Mouse (Mus musculus) WW6 (cell line): ENCODE data around the gene Ddc.

Source experiments
- DNase-seq: peaks from one replicate; pipeline ENCODE4 v3.0.0-alpha.2; 2013; ENCODE audit warnings: low read depth, low spot score

Ddc gene

DNA sequence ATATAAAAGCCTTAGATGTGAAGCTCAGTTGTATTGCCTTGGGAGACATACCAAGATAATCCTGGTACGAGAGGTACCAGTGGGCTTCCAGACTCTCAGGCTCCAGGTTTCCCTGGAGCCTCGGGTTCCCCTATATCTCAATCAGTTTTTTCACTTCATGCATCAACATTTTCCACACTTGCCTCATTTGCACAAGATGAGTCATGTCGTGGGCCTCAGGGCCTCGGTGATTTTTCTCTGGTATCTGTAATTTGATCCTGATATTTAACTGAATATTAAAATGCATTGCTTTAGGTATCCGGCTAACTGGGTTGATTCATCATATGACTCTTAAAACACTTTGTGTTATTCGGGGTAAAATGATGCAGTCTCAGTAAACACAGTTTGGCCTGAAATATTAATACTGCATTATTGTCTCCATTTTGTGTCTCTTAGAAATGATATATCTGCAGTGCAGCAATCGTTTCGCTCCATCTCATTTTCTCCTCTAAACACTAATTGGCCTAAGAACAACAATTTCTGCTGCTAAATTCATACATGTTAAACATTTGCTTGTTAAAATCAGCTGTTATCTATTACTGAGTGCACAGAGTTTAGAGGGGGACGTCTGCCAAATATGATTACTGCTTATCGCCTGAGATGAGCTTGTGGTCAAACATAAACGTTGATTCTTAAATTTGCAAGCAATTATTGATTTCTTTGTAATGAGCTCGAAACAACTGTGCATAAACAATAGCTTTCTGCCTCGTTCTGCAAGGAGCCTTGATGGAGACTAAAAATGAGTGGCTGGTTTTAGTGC is 48.2 kb downstream of the Ddc start:
- no peak for DNase-seq

DNA sequence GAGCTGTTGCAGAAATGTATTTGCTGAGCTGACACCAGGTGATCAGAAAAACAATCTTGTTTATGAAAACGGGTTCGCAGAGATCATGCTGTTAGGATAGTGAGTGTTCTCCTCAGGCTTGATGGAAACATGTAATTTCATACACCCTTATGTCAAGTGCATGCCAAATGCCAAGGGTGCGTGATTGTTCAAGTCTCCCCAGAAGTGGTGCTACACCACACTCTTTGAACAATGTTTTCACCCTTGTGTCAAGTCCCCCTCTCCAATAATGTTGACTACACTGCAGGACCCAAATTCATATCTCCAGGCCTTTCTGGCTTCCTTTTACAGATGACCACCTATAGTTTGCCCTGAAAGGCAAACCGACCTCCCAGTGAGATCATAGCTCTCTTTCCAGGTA is 49.5 kb downstream of the Ddc start:
- DNase-seq, result no peak

DNA sequence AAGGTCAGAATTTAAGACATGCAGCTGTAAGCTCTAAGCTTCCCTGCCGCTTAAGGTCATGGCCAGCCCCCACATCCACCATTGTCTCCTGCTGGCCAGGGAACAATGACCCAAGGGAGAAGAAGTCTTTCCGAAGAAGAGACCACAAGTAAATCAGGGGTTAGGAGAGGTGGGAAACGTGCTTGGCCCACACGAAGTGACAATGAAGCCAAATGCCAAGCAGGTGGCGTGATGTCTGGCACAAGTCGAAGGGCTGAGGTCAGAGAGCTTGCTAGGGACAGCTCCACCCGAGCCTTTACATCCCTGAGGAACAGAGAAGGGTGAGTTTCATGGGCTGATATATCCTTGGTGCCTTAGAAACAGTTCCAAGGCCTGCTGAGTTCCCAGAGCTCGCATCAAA is 52.9 kb downstream of the Ddc start:
- no peak for DNase-seq

DNA sequence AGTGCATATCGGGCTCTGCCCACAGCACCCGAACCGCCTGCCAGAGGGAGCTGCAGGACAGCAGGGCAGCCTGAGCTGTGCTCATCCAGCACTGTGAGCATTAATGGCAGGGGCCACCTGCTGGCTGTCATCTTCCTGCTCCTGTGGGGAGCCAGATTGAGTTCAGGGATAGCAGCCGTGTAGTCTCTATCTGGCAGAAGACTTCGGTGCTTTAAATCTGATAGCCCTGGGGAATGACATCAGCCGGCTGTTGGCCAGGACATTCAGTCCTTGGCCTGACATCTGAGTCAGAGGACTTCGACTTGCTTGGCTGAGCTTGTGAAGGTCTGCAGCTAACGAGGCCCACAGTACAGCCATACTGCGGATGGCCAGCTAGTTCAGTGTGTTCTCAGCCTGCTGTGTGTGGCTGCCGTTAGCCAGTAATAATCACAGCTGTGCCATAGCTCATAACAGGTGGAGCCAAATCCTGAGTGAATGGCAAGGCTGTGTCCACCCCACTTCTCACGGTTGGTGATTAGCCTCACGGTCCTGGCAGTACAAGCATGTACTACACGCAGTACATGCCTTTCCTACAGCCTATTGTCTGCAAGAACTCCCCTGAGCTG is 53.5 kb downstream of the Ddc start:
- DNase-seq, result no peak

DNA sequence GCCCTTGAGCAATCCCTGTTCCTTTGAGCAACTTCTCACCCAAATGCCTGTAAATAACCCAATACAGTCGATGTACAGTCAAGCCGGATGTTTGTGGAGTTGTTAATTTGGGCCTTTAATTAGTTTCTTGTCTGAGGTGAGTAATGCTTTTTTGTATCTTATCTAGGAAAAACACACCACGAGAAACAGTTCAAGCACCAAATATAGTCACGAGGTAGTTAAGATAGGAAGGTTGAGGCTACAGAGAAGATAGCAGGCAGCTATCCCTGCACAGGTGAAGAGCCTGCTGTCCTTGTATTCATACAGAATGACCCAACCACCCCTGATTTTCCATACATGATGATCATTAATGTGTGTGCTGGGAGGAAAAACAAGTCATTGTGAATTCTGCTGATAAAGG is 56.4 kb downstream of the Ddc start:
- DNase-seq, result no peak

DNA sequence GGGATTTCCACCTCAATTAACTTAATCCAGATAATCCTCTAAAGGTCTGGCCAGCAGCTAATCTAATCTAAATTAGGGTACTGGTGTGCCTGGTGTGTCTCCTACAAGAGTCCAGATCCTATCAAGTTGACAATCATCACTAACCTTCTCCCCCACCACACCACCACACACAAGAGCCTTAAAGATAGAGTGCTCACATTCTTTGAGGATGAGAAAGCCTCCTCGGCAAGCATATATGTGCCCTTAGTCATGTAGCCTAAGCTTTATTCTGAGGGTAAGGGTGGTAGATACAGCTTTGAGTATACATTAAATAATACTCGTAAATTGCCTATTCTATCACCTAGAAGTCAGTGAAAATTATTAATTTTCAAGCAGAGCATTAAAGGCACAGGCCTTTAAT is 57.2 kb downstream of the Ddc start:
- no peak for DNase-seq

DNA sequence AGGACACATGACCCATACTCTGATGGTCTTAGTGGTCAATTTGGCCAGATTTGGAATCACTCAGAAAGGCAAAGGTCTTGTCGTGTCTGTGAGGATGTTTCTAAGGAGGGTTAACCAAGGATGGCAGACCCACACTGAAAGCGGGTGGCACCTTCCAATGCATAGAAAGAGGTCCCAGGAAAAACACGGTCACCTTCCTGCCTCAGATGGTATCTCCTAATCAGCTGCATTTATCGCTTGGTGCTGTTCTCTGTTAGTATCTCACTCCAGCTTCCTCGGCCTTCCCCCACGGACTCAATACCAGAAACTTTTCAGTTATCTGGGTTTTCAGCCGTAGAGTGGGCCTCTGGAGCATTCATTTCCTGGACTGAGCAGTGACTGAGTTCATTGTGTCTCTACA is 58.1 kb downstream of the Ddc start:
- DNase-seq, result no peak

DNA sequence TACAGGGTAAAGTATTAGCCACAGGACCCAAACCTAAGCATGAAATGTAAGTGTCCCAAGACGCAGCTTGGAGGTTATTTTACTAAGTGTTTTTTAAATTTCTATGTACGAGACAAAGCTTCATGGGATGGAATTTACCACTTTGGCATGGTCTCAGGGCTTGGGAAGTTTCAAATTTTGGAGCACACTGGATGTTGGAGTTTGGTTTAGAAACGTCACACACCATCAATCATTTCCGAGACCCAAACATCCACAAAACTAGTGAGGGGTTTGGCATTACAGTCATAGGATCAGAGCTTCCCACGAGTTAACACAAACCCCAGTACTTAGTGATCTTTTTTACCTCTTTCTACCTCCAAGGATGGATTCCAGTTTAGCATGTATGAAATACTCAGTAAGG is 60.6 kb downstream of the Ddc start:
- no peak for DNase-seq

DNA sequence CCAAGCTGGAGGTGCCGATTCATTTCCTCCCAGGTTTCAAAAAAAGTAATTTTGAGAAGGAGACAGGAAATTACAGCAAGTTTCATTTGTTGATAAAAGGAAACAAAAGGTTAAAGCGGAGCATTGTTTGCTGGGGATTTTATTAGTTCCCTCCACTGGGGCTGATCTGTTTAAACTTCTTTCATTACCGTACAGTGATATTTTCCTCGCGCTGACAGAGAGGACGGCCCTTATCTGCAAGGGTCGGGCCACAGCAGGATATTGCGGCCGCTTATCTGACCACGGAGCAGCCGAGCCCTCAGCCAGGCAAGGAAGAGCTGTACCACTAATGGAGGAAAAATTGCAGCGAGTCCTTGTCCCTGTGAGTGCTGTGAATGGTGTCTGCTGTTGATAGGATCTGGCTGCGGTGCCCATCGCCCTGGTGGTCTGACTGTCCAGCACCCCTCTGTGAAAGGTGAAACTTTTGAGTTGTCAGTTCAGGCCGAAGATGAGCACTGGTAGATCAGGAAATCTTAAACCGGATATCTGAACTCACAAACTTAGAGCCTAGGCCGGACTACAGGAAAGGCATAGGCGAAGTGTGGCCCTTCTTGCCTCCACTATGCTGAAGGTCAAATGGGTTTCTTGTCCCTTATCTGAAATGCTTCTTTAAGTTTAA is 61.1 kb downstream of the Ddc start:
- no peak for DNase-seq

DNA sequence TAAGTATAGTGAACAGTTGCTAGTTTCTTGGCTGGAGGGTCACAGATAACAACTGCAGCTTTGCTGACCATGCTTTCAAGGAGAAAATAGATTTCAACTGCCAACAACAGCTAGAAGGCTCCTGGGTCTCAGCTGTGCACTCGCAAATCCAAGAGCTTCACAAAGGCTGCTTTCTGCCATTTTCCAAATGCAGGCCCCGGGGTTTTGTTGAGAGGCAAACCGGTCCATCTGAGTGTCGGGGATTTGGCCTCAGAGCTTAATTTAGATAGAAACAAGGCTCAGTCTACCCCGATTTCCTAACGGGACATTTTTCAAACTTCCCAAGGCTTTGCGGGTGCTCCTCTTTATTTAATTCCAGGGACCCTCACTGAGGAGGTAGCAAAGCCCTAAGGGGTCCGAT is 61.7 kb downstream of the Ddc start:
- no peak for DNase-seq

DNA sequence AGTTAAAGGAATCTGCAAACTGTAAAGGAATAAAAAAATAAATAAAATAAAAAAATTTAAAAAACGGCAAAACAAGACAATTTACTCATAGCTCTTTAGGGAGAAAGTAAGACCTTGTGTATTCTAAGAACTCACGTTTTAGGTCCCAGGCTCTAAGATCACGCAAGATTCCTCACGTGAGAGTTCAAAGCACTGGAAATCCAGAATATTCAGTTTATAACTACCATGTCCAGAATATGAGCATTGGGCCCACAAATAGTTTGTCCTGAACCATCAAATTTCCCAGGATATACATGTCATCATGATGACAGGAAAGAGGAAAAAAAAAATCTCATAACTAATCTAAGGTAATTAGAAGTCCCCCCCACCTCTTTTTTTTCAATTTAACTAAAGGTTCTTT is 62.2 kb downstream of the Ddc start:
- no peak for DNase-seq

DNA sequence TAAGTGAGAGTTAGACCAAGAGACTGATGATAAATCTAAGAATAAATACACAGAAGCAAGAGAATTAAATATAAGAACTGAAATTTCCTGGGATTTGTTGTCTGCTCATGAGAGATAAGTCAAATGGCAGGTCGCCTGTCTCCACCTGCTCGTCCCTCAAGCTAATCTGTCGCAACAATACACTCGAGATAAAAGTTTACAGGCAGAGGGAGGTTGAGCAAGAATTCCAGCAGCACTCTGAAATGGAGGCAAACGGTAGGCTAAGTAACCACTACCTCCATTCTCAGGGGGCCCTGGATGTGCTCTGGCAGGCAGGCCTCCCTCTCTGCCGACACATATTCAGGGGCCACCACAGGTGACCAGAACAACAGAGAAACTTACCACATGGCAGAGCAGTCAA is 62.6 kb downstream of the Ddc start:
- no peak for DNase-seq

DNA sequence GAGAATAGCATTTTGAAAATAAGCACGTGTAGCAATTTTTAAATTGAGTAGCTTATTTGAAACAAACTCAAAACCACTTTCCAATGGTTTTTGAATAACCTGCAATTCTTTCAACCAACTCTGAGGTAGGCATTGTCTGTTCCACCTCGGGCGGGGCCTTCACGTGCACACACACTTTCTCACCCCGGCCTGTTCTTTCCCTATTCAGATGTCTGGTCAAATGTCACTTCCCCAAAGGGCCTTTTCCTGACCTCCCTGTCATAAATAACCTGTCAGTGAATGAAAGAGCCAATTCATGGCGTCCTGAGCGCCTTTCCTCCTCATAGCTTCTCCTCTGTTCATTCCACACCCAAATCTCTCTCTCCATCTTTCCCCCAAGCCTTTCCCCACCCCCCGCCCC is 64.8 kb downstream of the Ddc start:
- DNase-seq, result no peak

DNA sequence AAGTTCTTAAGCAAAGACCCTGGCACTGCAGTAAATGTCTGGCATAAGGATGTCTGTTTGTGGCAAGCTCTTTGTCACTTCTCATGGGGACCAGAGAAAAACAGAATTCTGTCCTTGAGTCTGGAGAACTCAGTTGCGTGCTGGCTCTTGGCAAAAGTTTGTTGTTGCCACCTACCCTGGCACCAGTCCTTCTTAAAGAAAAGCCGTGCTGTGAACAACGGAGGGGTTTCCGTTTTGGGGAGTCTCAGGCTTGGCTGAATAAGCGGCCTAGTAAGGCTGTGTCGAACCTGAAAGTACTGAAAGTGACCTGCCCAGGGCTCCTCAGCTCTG is 65.2 kb downstream of the Ddc start:
- DNase-seq, result no peak

DNA sequence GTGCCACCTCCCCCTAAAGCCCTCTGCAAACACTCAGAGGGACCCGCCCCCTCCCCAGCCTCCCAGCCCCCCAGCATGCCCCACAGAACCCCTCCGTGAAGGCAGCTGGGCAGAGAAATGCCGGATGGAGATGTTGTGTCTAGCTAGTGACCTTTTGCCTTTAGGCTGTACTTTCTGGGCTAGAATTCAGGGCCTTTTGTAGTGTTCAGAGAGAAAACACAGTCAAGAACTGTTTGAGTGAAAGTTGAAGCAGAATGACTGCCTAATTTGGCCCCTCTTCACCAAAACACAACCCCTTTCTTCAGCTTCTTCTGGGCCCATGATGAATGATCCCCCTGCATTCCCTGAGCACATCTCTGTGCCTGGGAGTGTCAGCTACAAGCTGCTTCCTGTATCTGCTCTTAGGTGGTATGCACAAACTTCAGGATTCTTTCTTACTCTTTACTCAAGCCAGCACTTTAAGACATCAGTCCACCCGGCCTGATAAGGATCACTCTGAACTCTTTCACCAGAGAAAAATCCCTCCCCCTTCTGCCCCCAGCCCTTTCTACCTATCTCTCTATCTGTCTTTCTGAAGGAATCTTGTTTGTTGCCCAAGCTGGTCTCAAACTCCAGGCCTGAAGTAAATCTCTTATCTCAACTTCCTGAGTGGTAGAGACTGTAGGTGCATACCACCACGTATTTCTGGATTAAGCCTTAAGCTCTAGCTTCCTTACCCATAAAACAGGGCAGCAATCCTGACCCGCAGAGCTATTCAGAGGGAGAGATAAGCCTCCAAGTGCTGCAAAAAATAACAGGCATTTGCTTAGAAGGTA is 65.8 kb downstream of the Ddc start:
- no peak for DNase-seq

DNA sequence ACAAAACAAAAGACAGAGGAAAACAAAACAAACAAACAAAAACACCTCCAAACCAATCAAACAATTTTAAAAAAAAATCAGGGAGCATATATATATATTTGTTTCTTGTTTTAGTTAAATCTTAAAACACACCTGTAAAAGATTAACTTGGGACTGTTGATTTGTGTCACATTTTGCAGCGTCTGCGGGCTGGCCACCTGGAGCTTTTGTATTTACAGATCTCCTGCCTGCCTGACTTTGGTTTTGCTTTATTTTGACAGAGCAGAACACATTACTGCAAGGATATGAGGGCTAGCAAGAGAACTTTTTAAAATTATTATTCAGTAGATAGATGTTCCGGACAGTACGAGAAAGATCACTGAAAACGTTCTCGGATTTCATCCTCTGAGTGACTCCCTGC is 66.4 kb downstream of the Ddc start:
- no peak for DNase-seq

DNA sequence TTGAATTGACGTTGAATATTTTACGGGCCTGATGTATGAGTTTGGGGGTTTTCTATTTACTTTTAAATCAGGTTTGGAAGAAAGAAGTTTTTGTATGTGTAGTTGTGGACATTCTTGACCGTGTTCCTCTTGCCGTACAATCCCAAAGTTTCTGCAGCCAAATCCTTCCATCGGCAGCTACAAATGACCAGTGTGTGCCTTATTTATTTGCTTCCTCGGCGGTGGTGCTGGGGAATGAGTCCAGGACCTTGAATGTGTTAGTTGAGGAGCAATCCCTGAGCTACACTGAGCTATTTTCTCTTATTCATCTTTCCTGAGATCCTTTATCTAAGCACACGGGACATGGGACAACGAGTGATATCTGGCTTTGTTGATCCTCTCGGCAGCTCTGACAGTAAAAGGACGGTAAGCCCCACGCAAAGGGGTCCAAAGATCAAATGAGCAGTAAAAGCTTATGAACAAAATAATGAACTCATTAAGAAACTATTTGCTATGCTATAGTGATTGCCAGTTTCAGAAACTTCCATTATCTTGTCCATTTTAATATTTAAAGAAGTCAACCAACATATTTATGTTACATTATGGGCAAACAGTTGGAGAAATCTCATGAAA is 67.0 kb downstream of the Ddc start:
- DNase-seq, result no peak

DNA sequence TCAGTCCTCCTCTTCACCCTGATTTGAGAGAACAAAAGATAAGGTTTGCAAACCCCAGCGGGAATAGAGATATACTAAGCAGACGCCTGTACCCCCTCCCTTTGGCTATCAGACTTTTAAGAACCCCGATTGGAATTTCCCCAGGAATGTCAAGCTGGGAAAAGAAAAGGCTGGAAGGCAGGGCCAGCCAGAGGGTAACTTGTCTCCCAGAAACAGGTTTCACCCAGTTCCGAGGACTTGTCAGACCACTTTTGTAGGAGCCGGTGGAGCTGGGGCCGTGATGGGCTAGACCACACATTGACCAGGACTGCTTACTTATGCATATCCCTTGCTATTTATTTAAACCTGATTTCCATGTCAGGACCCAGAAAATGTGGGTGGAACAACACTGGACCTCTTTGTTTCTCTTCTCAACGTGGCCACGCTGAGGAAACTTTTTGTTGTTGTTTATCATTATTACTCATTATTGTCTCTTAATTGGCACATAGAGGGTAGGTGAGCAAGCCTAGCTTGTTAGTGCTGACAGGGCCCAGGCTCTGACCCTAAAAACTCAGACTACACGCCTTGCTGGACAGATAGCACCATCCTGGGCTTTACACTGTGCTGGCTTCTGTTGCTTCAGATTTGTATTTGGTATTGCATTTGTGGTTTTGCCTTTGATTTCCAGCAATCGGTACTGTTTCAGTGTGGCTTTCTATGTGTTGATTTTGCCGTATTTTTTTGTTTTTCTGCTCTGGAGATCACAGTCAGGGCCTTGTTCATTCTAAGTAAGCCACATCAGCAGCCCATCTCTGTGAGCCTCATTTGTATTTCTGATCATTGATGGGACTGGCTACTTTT is 68.6 kb downstream of the Ddc start:
- DNase-seq, result peak; percentile 65

DNA sequence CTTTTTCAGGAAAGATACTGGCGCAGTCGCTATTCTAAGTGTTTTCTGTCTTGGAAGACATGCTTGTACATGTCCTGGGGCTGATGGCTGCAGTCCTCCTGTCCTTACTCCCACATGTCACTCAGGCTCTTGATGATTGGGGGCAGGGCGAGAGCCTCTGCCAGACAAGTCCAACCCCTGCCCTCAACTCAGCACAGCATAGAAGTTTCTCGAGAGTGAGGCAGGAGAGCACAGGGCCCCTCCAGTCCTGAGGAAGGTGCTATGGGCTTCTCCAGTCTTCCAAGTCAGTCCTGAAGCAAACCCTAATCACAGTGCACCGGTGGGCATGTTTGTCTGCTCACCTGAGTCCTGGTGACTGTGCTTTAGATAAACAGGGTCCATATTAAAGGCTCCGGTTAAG is 69.2 kb downstream of the Ddc start:
- peak; percentile 43 for DNase-seq

DNA sequence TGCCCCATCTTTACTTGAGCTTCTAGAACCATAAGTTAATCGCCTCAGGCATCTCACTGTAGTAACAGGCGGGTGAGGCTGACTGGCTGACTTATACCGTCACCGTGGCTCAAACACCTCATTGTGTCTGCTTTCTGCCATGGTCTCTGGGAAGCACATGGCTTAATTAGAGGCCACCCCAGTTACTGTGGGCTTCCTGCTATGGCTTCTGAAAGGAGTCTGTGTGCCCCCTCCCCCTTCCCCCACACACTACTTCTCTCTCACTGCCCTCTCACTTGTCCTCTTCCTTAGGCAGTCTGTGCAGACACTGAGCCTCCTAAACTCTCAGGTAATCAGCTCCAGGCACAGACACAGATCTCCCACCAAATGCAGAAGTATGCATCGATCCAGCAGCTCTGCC is 69.7 kb downstream of the Ddc start:
- DNase-seq, result no peak

DNA sequence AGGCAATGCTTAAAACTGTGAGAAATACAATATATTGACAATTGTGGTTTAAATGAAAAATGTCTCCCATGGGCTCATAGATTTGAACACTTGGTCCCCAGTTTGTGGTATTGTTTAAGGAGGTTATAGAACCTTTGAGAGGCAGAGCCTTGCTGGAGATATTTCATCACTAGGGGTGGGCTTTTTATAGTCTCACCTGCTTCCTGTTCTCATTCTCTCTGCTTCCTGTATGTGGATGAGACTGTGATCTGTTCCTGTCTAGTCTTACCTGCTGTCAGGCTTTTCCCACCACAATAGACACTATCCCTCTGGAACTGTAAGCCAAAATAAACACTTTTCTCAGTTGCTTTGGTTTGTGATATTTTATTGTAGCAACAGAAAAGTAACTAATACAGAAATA is 71.5 kb downstream of the Ddc start:
- DNase-seq, result no peak
